8 mouse cellular contexts compared by ENCODE assay signal in the genomic region with DNA sequence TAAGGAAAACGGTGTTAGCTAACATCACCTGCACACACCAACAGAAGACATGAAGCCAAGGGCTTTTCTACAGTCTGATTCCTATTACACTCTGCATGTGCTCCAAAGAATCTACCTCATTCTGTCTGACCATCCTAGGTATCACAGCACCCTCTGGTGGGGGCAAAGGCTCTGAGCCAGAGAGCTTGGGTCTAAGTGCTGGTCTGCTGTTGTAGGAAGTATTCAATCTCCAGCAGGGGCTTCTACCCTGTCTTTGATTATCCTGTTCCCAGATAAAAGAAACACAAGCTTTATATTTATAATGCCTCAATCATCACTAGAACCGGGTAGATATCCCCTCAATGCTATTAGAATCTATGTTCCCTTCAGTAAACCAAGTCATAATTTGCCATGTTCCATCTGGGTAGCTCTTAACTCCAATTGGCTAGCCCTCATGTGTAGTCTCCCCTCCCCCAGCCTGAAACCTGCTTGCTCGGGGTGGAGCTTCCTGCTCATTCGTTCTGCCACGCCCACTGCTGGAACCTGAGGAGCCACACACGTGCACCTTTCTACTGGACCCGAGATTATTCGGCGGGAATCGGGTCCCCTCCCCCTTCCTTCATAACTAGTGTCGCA. TPM values are rescaled to one million over a fixed set of nuclear protein-coding genes. Genes with fewer than 3 reads are reported as not detected.
DNase-seq lines count a peak whose midpoint lies in the region; ATAC-seq lines count a peak whose summit lies in the region.
"Not testable (repeated sequence)": the region's sequence is repeated elsewhere in the genome, so short reads cannot be mapped to it uniquely, and the experiment has no call there.

No protein-coding gene starts in this region.

- peak overlapping the region; percentile 34; the same call in 1 of the 2 replicates for H3K4me2 ChIP-seq in forebrain, embryonic 12.5 days
- peak overlapping the region; percentile 46 for H3K4me2 ChIP-seq in lung, embryonic 16.5 days (ENCODE audit: low read depth, low read length)
- H3K4me2 ChIP-seq in neural tube, embryonic 13.5 days, result peak overlapping the region; percentile 44

- WGBS in forebrain, embryonic 12.5 days, result 3% methylated on average over 5 of the region's 11 CpGs
- WGBS in lung, embryonic 16.5 days, result 2% methylated on average over 4 of the region's 11 CpGs
- 4% methylated on average over 5 of the region's 11 CpGs for WGBS in neural tube, embryonic 13.5 days

- not testable (repeated sequence) for H3K36me3 ChIP-seq in forebrain, embryonic 12.5 days (replicated peaks); lung, embryonic 16.5 days (ENCODE audit: control insufficient read depth, insufficient read depth, low read length); neural tube, embryonic 13.5 days

- peak; percentile 83 for DNase-seq in ES-CJ7 (ENCODE audit: low read depth, low spot score)
- peak; percentile 76 for DNase-seq in c-Kit-positive CD71-positive TER-119-negative erythroid progenitor cells, embryonic 14.5 days (ENCODE audit: low read depth)
- peak; percentile 75 for DNase-seq in kidney, postnatal 14 days
- peak; percentile 38 to 62 for DNase-seq in thymus, adult 18-20 months

- peak; percentile 88 for ATAC-seq in forebrain, embryonic 12.5 days (ENCODE audit: low FRiP score)
- ATAC-seq in hematopoietic stem cell, adult 5-6 weeks (replicated peaks in 1 of 2; ENCODE audit: insufficient read depth in 1 of 2, low FRiP score in 2 of 2, low TSS enrichment in 1 of 2, low read depth in 1 of 2, poor library complexity in 2 of 2, severe bottlenecking in 2 of 2), result peak; percentile 100
- ATAC-seq in lung, embryonic 16.5 days (ENCODE audit: low read depth), result peak; percentile 96
- peak; percentile 86 for ATAC-seq in neural tube, embryonic 13.5 days (ENCODE audit: low read depth)

- not testable (repeated sequence) for H3K27me3 ChIP-seq in forebrain, embryonic 12.5 days; lung, embryonic 16.5 days (ENCODE audit: control insufficient read depth, insufficient read depth, low read depth, low read length); neural tube, embryonic 13.5 days

- not testable (repeated sequence) for H3K9ac ChIP-seq in forebrain, embryonic 12.5 days; lung, embryonic 16.5 days (ENCODE audit: low read length); neural tube, embryonic 13.5 days

- H3K4me1 ChIP-seq in forebrain, embryonic 12.5 days; lung, embryonic 16.5 days (replicated peaks; ENCODE audit: control insufficient read depth, insufficient read depth, low read length); neural tube, embryonic 13.5 days (replicated peaks): not testable (repeated sequence)

- not testable (repeated sequence) for H3K27ac ChIP-seq in forebrain, embryonic 12.5 days; neural tube, embryonic 13.5 days (replicated peaks)
- peak overlapping the region; percentile 31; the same call in 1 of the 2 replicates for H3K27ac ChIP-seq in lung, embryonic 16.5 days (ENCODE audit: low read length)

- H3K9me3 ChIP-seq in forebrain, embryonic 12.5 days; lung, embryonic 16.5 days (ENCODE audit: control insufficient read depth, low read length); neural tube, embryonic 13.5 days: not testable (repeated sequence)

- not testable (repeated sequence) for H3K4me3 ChIP-seq in forebrain, embryonic 12.5 days (replicated peaks)
- peak overlapping the region; percentile 28 for H3K4me3 ChIP-seq in lung, embryonic 16.5 days (ENCODE audit: low read length)
- H3K4me3 ChIP-seq in neural tube, embryonic 13.5 days, result peak overlapping the region; percentile 24; the same call in 1 of the 2 replicates

RNA-seq across cellular contexts. Expression of a gene that starts 14.3 kb away (rescaled TPM):
- polyA plus RNA-seq in forebrain, embryonic 12.5 days (2016; fragmentation: Nextera tagmentation; extraction: Ambion mirVana), result 1.7 and 2.3 TPM in 2 replicates
- total RNA-seq in hematopoietic stem cell, adult 5-6 weeks (2017), result 0.31 TPM in 1 of 2 replicates, not detected in the other
- 1.8 and 2.1 TPM in 2 replicates for polyA plus RNA-seq in lung, embryonic 16.5 days (2015; fragmentation: Nextera tagmentation; extraction: Ambion mirVana)
- 2.7 and 2.8 TPM in 2 replicates for polyA plus RNA-seq in neural tube, embryonic 13.5 days (2015; fragmentation: Nextera tagmentation; extraction: Ambion mirVana)

RNA-seq across cellular contexts. Expression of a gene that starts 15.4 kb away (rescaled TPM):
- 1,718 and 1,828 TPM in 2 replicates for polyA plus RNA-seq in forebrain, embryonic 12.5 days (2016; fragmentation: Nextera tagmentation; extraction: Ambion mirVana)
- 6,333 and 6,615 TPM in 2 replicates for total RNA-seq in hematopoietic stem cell, adult 5-6 weeks (2017)
- 2,193 and 2,268 TPM in 2 replicates for polyA plus RNA-seq in lung, embryonic 16.5 days (2015; fragmentation: Nextera tagmentation; extraction: Ambion mirVana)
- polyA plus RNA-seq in neural tube, embryonic 13.5 days (2015; fragmentation: Nextera tagmentation; extraction: Ambion mirVana), result 1,247 and 1,390 TPM in 2 replicates

RNA-seq across cellular contexts. Expression of a gene that starts 29.2 kb away (rescaled TPM):
- polyA plus RNA-seq in forebrain, embryonic 12.5 days (2016; fragmentation: Nextera tagmentation; extraction: Ambion mirVana), result 28.7 TPM in 2 replicates
- 24.4 and 27.3 TPM in 2 replicates for total RNA-seq in hematopoietic stem cell, adult 5-6 weeks (2017)
- 22.4 and 23.5 TPM in 2 replicates for polyA plus RNA-seq in lung, embryonic 16.5 days (2015; fragmentation: Nextera tagmentation; extraction: Ambion mirVana)
- polyA plus RNA-seq in neural tube, embryonic 13.5 days (2015; fragmentation: Nextera tagmentation; extraction: Ambion mirVana), result 12.6 and 12.9 TPM in 2 replicates

RNA-seq across cellular contexts. Expression of a gene that starts 29.3 kb away (rescaled TPM):
- polyA plus RNA-seq in forebrain, embryonic 12.5 days (2016; fragmentation: Nextera tagmentation; extraction: Ambion mirVana), result 29.9 and 30.5 TPM in 2 replicates
- 10.6 and 12.9 TPM in 2 replicates for total RNA-seq in hematopoietic stem cell, adult 5-6 weeks (2017)
- 23.4 and 23.5 TPM in 2 replicates for polyA plus RNA-seq in lung, embryonic 16.5 days (2015; fragmentation: Nextera tagmentation; extraction: Ambion mirVana)
- 26.3 and 27.8 TPM in 2 replicates for polyA plus RNA-seq in neural tube, embryonic 13.5 days (2015; fragmentation: Nextera tagmentation; extraction: Ambion mirVana)

RNA-seq across cellular contexts. Expression of a gene that starts 49.6 kb away (rescaled TPM):
- polyA plus RNA-seq in forebrain, embryonic 12.5 days (2016; fragmentation: Nextera tagmentation; extraction: Ambion mirVana), result 40.8 and 43.1 TPM in 2 replicates
- 7.1 and 8.6 TPM in 2 replicates for total RNA-seq in hematopoietic stem cell, adult 5-6 weeks (2017)
- 23.4 and 28.2 TPM in 2 replicates for polyA plus RNA-seq in lung, embryonic 16.5 days (2015; fragmentation: Nextera tagmentation; extraction: Ambion mirVana)
- polyA plus RNA-seq in neural tube, embryonic 13.5 days (2015; fragmentation: Nextera tagmentation; extraction: Ambion mirVana), result 13.2 and 15.8 TPM in 2 replicates
